Mouse (Mus musculus) hindbrain, embryonic 16.5 days (tissue): ENCODE data around the gene Ppp3ca. TPM values are rescaled to one million over a fixed set of nuclear protein-coding genes. Genes with fewer than 3 reads are reported as not detected.

Experiments
- ATAC-seq: fragments of 200-750 bp; cut with Nextera tagmentation; 2 replicates; pipeline ENCODE4 v1.8.0; 2017; ENCODE audit warnings: moderate TSS enrichment, moderate library complexity
- H3K27ac ChIP-seq: fragments of 300-500 bp; sonication (generic); 2 replicates; pipeline ENCODE4 v1.5.1; 2014; ENCODE audit warnings: low read depth, mild to moderate bottlenecking, control low read depth, low read length, moderate library complexity
- H3K27me3 ChIP-seq: fragments of 300-500 bp; sonication (generic); replicated peaks from 2 replicates; pipeline ENCODE4 v1.6.1; 2014; ENCODE audit warnings: low read length; ENCODE audit not compliant: control insufficient read depth, insufficient read depth
- H3K36me3 ChIP-seq: fragments of 300-500 bp; sonication (generic); 2 replicates; pipeline ENCODE4 v1.6.1; 2014; ENCODE audit warnings: mild to moderate bottlenecking, low read length, moderate library complexity, mixed read lengths; ENCODE audit not compliant: control insufficient read depth, insufficient read depth
- H3K4me1 ChIP-seq: fragments of 300-500 bp; sonication (generic); 2 replicates; pipeline ENCODE4 v1.6.1; 2014; ENCODE audit warnings: low read depth, low read length; ENCODE audit not compliant: control insufficient read depth, insufficient read depth
- H3K4me2 ChIP-seq: fragments of 300-500 bp; sonication (generic); 2 replicates; pipeline ENCODE4 v1.6.1; 2014; ENCODE audit warnings: mild to moderate bottlenecking, low read length, control low read depth, moderate library complexity
- H3K4me3 ChIP-seq: fragments of 300-500 bp; sonication (generic); 2 replicates; pipeline ENCODE4 v1.5.1; 2014; ENCODE audit warnings: mild to moderate bottlenecking, low read length, control low read depth, moderate library complexity
- H3K9ac ChIP-seq: fragments of 300-500 bp; sonication (generic); 2 replicates; pipeline ENCODE4 v1.6.1; 2014; ENCODE audit warnings: low read depth, mild to moderate bottlenecking, control low read depth, low read length, moderate library complexity
- H3K9me3 ChIP-seq: fragments of 300-500 bp; sonication (generic); 2 replicates; pipeline ENCODE4 v1.6.1; 2014; ENCODE audit warnings: mild to moderate bottlenecking, low read length, moderate library complexity; ENCODE audit not compliant: control insufficient read depth
- WGBS: fragments of 180-500 bp; shearing (Covaris S2); extraction: QIAGEN DNeasy Blood & Tissue Kit; methylation state at CpG from one replicate; pipeline ENCODE4 v1.1.7; 2014; 5-methylcytosine and 5-hydroxymethylcytosine counted together
- polyA plus RNA-seq: library from polyadenylated mRNA; unstranded; fragments of >200 nt; fragmentation: Nextera tagmentation; extraction: Ambion mirVana; gene quantifications from 2 replicates; pipeline ENCODE4 v1.2.1, GENCODE M21; 2015

Gene Ppp3ca
- polyA plus RNA-seq, 1 experiment from 2014 or later = 154 TPM

DNA sequence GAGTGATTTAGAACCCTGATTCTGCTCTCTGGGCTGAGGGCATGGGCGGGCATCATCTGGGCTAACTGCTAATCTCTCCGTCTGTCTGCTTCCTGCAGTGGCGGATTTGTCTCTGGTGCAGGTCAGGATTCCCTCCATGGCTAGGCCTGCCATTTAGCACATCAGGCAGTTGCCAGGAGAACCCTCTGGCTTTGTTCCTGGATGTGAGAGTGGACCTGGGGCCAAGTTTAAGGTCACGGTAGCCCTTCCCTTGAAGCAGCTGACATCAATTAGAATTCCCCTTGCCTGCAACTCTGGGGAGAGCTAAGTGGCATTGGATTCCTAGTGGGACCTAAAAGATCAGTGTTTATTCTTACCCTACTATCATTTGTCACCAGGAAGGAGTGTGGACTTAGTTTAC is 132.7 kb downstream of the Ppp3ca start:
- H3K4me2 ChIP-seq = no peak overlapping the region
- no peak overlapping the region for H3K9ac ChIP-seq
- WGBS = 79% methylated on average over 4 of the region's 4 CpGs
- H3K9me3 ChIP-seq = no peaks in the 10 kb centered on the region
- no peak overlapping the region for H3K27ac ChIP-seq
- no peak for ATAC-seq
- H3K36me3 ChIP-seq = 0 out of 2 replicates have a peak, but pooled peaks cover 4% of the 10 kb centered on the region
- no peak overlapping the region for H3K4me3 ChIP-seq
- H3K27me3 ChIP-seq = no peaks in the 10 kb centered on the region
- no peaks in the 10 kb centered on the region for H3K4me1 ChIP-seq

DNA sequence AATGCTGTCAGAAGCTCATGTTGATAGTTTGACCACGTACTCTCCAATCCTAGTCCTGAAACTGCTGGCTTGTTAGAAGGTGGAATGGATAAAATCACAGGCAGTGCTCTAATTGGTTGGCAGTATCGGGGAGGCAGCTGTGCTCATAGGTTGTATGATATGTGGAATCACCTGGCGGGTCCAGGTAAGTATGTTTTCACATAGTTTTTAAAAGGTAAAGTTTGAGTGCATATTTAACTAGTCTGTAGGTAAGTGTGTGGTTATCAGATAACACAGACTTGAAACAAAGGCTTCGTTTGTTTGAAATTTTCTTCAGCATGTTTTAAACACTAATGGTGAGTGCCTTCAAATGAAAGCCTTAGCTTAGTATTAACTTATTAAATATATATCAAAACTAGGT is 136.0 kb downstream of the Ppp3ca start:
- no peaks in the 10 kb centered on the region for H3K4me1 ChIP-seq
- no peak overlapping the region for H3K9ac ChIP-seq
- no peak overlapping the region for H3K4me3 ChIP-seq
- H3K27me3 ChIP-seq = no peaks in the 10 kb centered on the region
- no peak overlapping the region for H3K27ac ChIP-seq
- WGBS = 97% methylated on average over 4 of the region's 4 CpGs
- no peak overlapping the region for H3K4me2 ChIP-seq
- no peaks in the 10 kb centered on the region for H3K9me3 ChIP-seq
- no peak for ATAC-seq
- 0 out of 2 replicates have a peak, but pooled peaks cover 4% of the 10 kb centered on the region for H3K36me3 ChIP-seq

GRCm38 (mm10) chr3:136810271-136810670 is 140.3 kb downstream of the Ppp3ca start:
- WGBS = 72% methylated on average over 3 of the region's 3 CpGs
- no peak overlapping the region for H3K9ac ChIP-seq
- no peak for ATAC-seq
- H3K27ac ChIP-seq = no peak overlapping the region
- no peaks in the 10 kb centered on the region for H3K9me3 ChIP-seq
- no peak overlapping the region for H3K4me2 ChIP-seq
- H3K4me3 ChIP-seq = no peak overlapping the region
- H3K27me3 ChIP-seq = no peaks in the 10 kb centered on the region
- H3K36me3 ChIP-seq = no peaks in the 10 kb centered on the region
- H3K4me1 ChIP-seq = no peaks in the 10 kb centered on the region

GRCm38 (mm10) chr3:136812162-136812561 is 142.2 kb downstream of the Ppp3ca start:
- H3K9ac ChIP-seq = no peak overlapping the region
- H3K4me3 ChIP-seq = no peak overlapping the region
- ATAC-seq = no peak
- no peaks in the 10 kb centered on the region for H3K27me3 ChIP-seq
- no peaks in the 10 kb centered on the region for H3K9me3 ChIP-seq
- WGBS = 92% methylated on average over 6 of the region's 6 CpGs
- H3K4me2 ChIP-seq = no peak overlapping the region
- H3K27ac ChIP-seq = no peak overlapping the region
- H3K4me1 ChIP-seq = no peaks in the 10 kb centered on the region
- no peaks in the 10 kb centered on the region for H3K36me3 ChIP-seq

DNA sequence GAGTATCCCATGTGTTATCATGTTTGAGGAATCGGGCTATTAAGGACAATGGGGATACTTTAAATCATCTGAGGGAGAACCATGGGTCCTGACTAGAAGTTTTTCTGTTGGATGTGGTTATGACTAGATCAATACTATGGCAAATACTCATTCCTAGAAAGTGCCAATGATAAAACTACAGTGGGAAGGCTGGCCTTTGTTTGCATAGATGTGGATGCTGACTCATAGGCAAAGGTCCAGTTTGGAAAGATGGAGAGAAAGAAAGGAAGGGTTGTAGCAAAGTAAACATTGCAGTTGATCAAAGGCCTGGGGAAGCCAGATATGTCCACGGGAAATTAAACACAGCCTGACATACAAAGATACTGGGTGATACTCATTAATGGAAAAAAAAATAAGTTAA is 142.9 kb downstream of the Ppp3ca start:
- H3K9me3 ChIP-seq = no peaks in the 10 kb centered on the region
- H3K4me3 ChIP-seq = no peak overlapping the region
- no peaks in the 10 kb centered on the region for H3K36me3 ChIP-seq
- H3K27me3 ChIP-seq = no peaks in the 10 kb centered on the region
- ATAC-seq = no peak
- H3K9ac ChIP-seq = no peak overlapping the region
- 91% methylated on average over 2 of the region's 2 CpGs for WGBS
- H3K4me1 ChIP-seq = no peaks in the 10 kb centered on the region
- no peak overlapping the region for H3K4me2 ChIP-seq
- no peak overlapping the region for H3K27ac ChIP-seq

- Histone ChIP-seq H3K4me1 (no peaks in the 10 kb centered on the region), H3K9ac (no peak overlapping the region), H3K4me2 (no peak overlapping the region), H3K36me3 (no peaks in the 10 kb centered on the region), H3K27ac (no peak overlapping the region), H3K9me3 (no peaks in the 10 kb centered on the region), H3K4me3 (no peak overlapping the region), H3K27me3 (no peaks in the 10 kb centered on the region)
- ATAC-seq = no peak
- WGBS = 87% methylated on average over 2 of the region's 2 CpGs
These were observed 144.0 kb downstream of the Ppp3ca start for GRCm38 (mm10) chr3:136813886-136814285.

DNA sequence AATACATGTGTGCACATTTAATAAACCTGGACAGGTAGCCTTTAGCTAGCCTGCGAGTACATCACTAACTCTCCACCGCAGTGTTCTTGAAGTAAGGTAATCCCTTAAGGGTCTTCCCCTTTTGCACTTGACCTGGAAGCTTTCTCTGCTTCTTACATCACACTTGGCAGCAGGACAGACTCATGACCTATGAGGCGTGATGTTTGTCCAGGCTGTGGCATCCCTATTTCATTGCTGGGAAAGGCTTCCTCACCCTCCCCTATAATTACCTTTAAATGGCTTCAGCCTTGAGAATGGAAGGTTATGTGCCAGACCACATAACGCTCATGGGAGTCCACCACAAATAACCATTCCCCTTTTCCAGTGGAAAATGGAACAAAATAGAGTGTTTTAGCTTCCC is 145.0 kb downstream of the Ppp3ca start:
- ATAC-seq = no peak
- H3K27ac ChIP-seq = no peak overlapping the region
- H3K4me1 ChIP-seq = no peaks in the 10 kb centered on the region
- H3K9ac ChIP-seq = no peak overlapping the region
- no peaks in the 10 kb centered on the region for H3K9me3 ChIP-seq
- no peaks in the 10 kb centered on the region for H3K36me3 ChIP-seq
- no peaks in the 10 kb centered on the region for H3K27me3 ChIP-seq
- H3K4me3 ChIP-seq = no peak overlapping the region
- no peak overlapping the region for H3K4me2 ChIP-seq
- WGBS = 86% methylated on average over 4 of the region's 4 CpGs

DNA sequence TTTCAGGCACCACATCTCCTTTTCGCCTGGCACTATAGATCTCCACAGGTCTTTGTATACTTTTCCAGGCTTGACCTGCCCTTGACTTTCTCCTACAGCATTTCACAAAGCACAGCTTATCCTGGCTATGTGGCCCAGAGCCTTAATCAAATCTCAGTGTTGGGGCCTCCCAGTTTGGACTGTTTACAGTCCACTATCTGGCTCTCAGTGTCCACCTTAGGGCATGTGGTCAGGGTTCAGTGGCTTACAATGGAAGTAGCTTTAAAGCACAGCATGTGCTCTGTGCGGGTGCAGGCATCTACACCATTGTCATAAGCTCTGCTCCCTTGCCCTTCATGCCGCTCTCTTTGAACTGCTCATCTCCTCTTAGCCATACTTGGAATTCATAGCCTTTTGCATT is 146.4 kb downstream of the Ppp3ca start:
- Histone ChIP-seq H3K27me3 (no peaks in the 10 kb centered on the region), H3K9ac (no peak overlapping the region), H3K4me2 (no peak overlapping the region), H3K4me1 (no peaks in the 10 kb centered on the region), H3K4me3 (no peak overlapping the region), H3K36me3 (no peaks in the 10 kb centered on the region), H3K27ac (no peak overlapping the region), H3K9me3 (no peaks in the 10 kb centered on the region)
- ATAC-seq = no peak
- 61% methylated on average over 3 of the region's 3 CpGs for WGBS

DNA sequence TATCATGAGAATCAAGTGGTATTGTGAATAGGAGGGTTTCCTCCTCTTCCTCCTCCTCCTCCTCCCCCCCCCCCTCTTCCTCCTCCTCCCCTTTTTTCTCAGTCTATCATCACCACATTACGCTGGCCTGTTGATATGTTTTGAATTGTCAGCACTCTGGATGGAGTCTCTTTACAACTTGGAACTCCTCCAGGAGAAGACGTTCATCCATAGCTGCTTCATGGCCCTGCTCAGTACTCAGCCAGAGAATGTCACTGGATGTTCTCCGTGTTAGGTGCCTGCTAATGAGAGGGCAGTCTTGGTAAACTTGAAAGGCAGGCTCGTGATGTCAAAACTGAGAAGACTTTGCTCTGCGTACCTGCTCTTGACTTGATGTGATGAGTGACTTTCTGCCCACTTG is 149.1 kb downstream of the Ppp3ca start:
- Histone ChIP-seq H3K4me2 (no peak overlapping the region), H3K9me3 (no peaks in the 10 kb centered on the region), H3K4me3 (no peak overlapping the region), H3K4me1 (no peaks in the 10 kb centered on the region), H3K36me3 (no peaks in the 10 kb centered on the region), H3K9ac (no peak overlapping the region), H3K27me3 (no peaks in the 10 kb centered on the region), H3K27ac (no peak overlapping the region)
- 75% methylated on average over 5 of the region's 5 CpGs for WGBS
- no peak for ATAC-seq

GRCm38 (mm10) chr3:136821039-136821438 is 151.1 kb downstream of the Ppp3ca start:
- Histone ChIP-seq H3K27ac (no peak overlapping the region), H3K9me3 (no peaks in the 10 kb centered on the region), H3K4me1 (no peaks in the 10 kb centered on the region), H3K4me3 (no peak overlapping the region), H3K9ac (no peak overlapping the region), H3K36me3 (no peaks in the 10 kb centered on the region), H3K4me2 (no peak overlapping the region), H3K27me3 (no peaks in the 10 kb centered on the region)
- WGBS = 73% methylated on average over 3 of the region's 3 CpGs
- ATAC-seq = no peak
